Mouse (Mus musculus) brain, embryonic 18.5 days (tissue): ENCODE data around the gene Antxr1.

Experiments used
- DNase-seq: peaks from one replicate; pipeline ENCODE4 v3.0.0-alpha.2; 2012; ENCODE audit warnings: low read depth, low spot score

Gene Antxr1

GRCm38 (mm10) chr6:87250701-87251100 is 84.9 kb downstream of the Antxr1 start:
- DNase-seq = no peak

GRCm38 (mm10) chr6:87248226-87248834 is 87.3 kb downstream of the Antxr1 start:
- no peak for DNase-seq

GRCm38 (mm10) chr6:87244117-87245100 is 91.2 kb downstream of the Antxr1 start:
- DNase-seq = no peak

GRCm38 (mm10) chr6:87237260-87237659 is 98.4 kb downstream of the Antxr1 start:
- no peak for DNase-seq

GRCm38 (mm10) chr6:87236061-87236460 is 99.6 kb downstream of the Antxr1 start:
- no peak for DNase-seq

DNA sequence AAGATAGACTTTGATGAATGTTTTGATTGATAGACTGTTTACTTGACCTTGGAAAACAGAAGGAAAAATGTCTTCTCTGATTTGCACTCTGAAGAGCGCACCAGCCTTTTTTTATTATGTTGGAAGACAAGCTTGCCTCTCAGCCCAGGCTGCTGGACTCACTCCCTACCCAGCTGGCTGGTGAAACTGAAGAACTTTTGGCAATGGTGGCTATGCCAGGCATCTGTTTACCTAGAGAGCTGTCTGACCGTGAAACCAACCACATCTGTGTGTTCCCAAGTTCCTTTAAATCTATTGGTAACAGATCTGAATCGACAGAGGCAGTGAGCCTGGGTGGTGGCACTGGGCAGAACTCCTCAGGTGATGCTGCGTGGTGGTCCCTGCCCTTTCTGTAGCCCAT is 102.5 kb downstream of the Antxr1 start:
- DNase-seq = no peak

DNA sequence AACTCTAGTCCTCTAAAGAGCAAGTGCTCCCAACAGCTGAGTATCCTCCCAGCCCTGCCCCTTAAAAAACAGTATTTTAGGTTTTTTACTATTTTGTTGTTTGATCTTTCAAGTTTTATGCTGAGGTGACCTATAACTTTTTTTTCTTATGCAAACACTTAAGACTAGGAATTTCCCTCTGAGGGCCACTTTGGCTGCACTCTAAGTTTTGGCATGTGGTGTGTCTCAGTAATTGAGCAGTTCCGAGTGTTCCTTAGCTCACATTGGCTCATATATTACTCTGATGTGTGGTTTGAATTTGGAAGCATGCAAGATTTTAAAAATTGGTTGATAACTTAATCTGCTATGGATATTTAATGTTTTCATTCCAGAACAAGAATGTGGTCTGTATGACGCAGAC is 105.6 kb downstream of the Antxr1 start:
- no peak for DNase-seq

GRCm38 (mm10) chr6:87227940-87228339 is 107.7 kb downstream of the Antxr1 start:
- no peak for DNase-seq

GRCm38 (mm10) chr6:87226315-87226714 is 109.3 kb downstream of the Antxr1 start:
- DNase-seq = no peak

DNA sequence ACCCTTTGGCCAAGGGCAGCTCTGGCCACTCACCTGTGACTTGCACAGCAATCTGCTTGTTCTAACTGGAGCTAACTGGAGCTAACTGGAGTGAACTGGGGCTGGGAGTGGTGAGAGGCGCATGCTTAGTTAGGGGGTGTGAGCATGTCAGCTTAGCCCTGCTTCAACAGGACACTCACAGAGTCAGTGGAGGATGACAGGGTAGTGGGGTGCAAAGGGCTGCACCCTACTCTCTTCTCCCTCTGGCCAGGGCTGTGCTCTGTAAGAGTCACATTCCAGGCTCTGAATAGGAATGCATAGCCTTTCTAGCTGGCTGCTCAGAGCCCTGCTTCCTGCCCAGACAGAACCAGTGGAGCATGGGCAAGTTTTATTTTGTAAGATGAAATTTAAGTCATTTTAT is 110.3 kb downstream of the Antxr1 start:
- DNase-seq = no peak

- no peak for DNase-seq
These were observed 112.6 kb downstream of the Antxr1 start for GRCm38 (mm10) chr6:87222854-87223631.

DNA sequence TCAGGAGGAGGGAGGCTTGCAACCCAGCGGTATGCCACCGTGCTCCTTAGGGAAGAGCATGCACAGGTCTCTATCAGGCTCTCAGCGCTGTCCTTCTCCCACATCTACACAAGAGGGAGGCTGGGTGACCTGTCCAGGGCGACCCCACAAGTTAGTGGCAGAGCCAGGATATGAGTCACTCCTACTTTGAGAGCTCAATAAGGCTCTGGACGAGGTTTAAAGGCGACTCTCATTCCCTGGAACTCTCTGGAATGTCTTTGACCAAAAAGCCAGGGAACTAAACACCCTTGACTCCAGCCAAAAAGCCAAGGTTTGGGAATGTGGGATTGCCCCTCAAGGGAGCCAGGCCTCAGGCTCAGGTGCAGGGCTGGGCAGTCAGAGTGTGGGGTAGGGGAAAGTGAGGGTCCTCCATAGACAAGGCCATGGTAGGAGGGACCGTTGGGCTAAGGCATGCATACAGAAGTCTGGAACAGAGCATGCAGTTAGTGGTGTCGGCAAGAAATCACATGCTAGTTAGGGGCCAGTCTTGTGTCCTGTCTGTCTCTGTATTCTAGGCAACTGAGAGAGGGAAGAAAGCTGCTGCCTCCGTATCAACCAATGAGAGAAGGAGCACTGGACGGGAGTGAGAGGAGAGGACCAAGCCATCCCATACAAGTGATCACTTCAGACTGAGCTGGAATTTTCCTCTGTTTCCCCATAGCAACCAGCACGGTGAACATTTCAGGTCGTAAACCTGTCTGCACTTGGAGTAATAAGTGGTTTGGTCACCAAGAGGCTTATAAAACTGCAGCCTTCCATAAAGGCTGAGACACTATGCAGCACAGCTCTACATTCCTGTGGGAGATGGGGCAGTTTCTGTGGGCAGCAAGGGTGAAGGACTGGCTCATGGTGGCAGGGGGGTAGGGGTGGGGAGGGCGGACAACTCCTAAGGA is 116.3 kb downstream of the Antxr1 start:
- no peak for DNase-seq

GRCm38 (mm10) chr6:87216114-87216591 is 119.5 kb downstream of the Antxr1 start:
- no peak for DNase-seq

DNA sequence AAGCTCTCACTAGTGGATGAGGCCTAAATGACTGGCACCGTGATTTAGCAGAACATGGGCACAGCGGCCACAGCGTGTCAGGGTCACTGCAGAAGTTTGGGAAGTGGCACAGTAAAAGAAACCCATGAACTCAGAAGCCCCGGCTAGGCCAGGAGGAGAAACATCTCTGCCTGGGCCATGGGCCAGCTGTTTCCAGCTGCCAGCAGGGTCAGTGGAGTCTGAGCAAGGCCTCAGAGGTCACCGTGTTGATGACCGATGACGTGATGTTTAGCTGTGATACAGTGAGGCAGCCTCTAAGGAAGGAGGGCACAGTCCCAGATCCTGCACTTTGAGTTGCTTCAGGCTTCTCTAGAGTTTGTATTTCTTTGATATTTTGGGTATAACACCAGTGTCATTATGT is 122.4 kb downstream of the Antxr1 start:
- DNase-seq = no peak

DNA sequence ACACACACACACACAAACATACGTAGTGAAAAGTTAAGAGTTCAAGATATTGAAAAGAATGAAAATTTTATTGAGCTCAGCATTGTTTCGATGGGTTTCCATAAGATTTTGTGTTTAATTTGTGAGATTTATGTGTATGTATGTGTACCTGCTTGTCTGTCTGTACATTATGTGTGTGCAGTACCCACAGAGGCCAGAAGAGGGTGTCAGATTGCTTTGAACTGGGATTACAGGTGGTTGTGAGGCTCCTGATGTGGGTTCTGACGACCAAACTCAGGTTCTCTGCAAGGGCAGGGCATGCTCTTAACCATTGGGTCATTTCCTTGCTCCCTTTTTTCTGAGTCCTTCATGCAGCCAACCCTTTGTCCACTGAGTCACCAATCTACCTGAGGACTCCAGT is 124.1 kb downstream of the Antxr1 start:
- DNase-seq = no peak

GRCm38 (mm10) chr6:87207373-87207982 is 128.1 kb downstream of the Antxr1 start:
- no peak for DNase-seq

- no peak for DNase-seq
These were observed 128.8 kb downstream of the Antxr1 start for GRCm38 (mm10) chr6:87206790-87207189.

GRCm38 (mm10) chr6:87203467-87203866 is 132.2 kb downstream of the Antxr1 start:
- no peak for DNase-seq

DNA sequence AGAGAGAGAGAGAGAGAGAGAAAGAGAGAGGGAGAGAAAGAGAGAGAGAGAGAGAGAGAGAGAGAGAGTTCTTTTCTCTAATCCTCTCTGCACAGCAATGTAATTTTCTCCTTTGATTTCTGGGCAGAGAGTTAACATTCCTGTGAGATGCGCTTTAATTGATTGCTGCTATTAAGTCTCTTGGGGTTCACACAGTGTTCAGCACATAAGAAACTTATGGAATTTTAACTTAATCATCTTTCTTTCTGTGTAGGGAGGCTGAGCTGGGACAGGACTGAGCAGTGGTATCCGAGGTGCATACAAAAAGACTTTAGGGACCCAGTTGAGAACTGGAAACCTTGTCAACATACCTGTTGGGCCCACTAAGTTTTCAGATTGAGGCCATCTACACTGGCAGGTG is 132.6 kb downstream of the Antxr1 start:
- DNase-seq = no peak

GRCm38 (mm10) chr6:87202048-87202605 is 133.5 kb downstream of the Antxr1 start:
- no peak for DNase-seq
